Mouse (Mus musculus) lung, adult 2 months (tissue): ENCODE measurements around the gene Zfyve26.
A peak's percentile ranks its signal among the peaks of the same experiment; 100 is the strongest.

Source experiments
- CTCF ChIP-seq: fragments of 200-500 bp; IDR thresholded peaks from 2 replicates; pipeline ENCODE4 v1.5.1; 2011; ENCODE audit warnings: mild to moderate bottlenecking, low read length, control low read depth; ENCODE audit not compliant: insufficient read depth
- POLR2A ChIP-seq: fragments of 200-500 bp; IDR thresholded peaks from 2 replicates; pipeline ENCODE4 v1.6.1; 2011; ENCODE audit warnings: low read depth, mild to moderate bottlenecking, control low read depth, low read length, borderline replicate concordance; ENCODE audit errors: extremely low read depth

DNA sequence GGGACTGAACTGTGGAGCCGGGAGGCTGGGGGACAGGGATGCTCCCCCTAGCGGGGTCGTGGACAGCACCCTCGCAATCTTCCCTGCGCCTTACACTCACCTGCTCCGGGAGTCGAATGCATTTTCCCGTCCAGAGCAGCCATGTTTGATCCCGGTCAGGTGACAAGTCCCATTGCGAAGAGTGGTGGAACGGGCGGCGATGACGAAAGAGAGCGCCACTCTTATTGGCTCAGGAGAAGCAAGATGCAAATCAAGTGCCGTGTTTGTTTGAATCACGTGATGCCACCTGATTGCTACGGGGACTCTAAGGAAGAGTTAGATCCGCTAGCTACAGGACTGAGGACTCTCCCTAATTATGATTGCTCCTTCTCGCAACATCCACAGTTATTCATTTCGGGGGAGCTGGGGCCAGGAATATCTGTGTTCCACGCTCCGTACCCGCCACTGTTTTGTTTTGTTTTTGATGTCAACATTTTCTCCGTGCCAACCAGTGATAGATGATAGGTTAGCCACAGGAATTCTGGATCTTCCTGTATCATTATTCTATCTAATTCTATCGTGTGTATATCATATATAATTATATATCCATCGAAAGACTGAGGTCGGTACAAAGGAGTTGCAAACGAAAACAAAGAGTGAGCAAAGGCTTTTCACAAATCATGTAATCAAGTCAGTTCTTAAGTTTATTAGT, at the start of gene Zfyve26:
- TF ChIP-seq POLR2A (peak; percentile 80; the same call in 1 of the 2 replicates), CTCF (no peak)
